Mouse (Mus musculus) frontal cortex, adult (tissue): ENCODE data around the gene Cdc16.

ENCODE experiments used
- ATAC-seq: cut with Nextera tagmentation; 2 replicates; pipeline ENCODE4 v1.9.2; 2017; ENCODE audit warnings: mild to moderate bottlenecking, moderate library complexity, mixed read lengths; ENCODE audit not compliant: low TSS enrichment

Cdc16 gene

DNA sequence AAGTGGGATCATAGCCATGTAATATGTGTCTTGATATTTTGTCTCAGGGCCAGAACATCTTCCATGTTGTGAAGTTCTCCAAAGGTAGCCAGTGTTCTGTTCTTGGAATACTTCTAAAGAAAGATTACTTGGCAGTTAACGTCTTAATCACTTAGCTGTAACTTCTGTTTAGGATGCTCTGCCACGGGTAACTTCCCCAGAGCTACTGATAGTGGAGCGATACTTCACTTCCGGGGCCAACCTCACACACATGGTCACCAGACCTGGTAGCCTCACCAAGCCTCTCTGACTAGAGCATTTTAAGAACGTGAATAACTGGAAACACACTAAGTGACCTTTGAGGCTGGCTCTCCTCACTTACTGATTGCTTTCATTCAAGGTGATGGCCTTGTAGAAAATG is 42.1 kb downstream of the Cdc16 start:
- ATAC-seq: no peak

DNA sequence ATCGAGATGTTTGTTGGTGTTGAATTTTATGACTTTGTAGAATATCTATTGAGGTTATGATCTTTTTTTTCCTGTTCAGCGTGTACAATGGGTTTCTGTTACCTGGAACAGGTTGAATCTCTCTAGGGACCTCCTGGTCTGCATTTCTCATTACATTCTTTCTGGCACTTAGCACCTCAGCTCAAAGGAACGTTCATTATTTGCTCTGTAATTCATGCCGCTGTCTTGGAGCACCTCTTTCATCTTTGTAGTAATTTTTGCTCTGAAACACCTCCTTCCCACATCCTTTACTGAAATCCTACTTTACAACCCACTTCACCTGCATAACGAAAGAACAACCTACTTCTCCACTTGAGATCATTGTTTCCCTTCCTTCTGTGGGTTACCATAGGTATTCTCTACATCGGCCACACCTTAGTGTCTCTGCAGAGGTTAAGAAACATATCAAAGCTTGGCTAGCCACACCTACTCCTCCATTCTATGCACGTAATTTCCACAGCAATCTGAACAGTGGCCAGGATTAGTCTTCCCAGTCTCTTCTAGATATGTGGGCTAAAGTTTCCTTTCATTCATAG is 71.2 kb downstream of the Cdc16 start:
- no peak for ATAC-seq
